Mouse (Mus musculus): ENCODE results near the gene Fn3krp. TPM values are rescaled to one million over a fixed set of nuclear protein-coding genes. Genes with fewer than 3 reads are reported as not detected.

Gene Fn3krp
- total RNA-seq, 2 experiments from 2014 or later: 52.9 to 55.4 TPM

DNA sequence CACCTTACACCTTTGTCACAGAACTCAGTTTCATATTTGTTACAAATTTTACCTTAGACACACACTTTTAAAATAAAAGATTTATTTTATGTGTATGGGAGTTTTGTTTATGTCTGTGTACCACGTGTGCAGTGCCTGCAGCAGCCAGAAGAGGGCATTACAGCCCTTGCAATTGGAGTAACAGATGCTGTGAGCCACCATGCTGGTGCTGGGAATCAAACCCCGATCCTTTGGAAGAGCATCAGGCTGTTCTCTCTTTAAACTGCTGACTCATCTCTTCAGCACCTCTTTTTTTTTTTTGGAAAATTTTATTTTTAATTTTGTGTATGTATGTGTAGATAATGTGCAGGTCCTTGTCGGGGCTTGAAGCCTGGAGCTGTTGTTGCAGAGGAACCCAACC lies 36.7 kb downstream of the Fn3krp start:
- Histone ChIP-seq H3K4me3 (no peak overlapping the region), H3K27ac (peak overlapping the region; percentile 39; the same call in 1 of the 2 replicates)
- no peak for DNase-seq (ENCODE audit: low spot score in 2 of 2)
- peak; percentile 53 for TF ChIP-seq CTCF (conservative IDR thresholded peaks at IDR 0.05)

GRCm38 (mm10) chr11:121467408-121467807 lies 46.2 kb downstream of the Fn3krp start:
- TF ChIP-seq CTCF (conservative IDR thresholded peaks at IDR 0.05): no peak
- H3K27ac ChIP-seq: no peak overlapping the region
- no peak overlapping the region for H3K4me3 ChIP-seq
- no peak for DNase-seq (ENCODE audit: low spot score in 2 of 2)

DNA sequence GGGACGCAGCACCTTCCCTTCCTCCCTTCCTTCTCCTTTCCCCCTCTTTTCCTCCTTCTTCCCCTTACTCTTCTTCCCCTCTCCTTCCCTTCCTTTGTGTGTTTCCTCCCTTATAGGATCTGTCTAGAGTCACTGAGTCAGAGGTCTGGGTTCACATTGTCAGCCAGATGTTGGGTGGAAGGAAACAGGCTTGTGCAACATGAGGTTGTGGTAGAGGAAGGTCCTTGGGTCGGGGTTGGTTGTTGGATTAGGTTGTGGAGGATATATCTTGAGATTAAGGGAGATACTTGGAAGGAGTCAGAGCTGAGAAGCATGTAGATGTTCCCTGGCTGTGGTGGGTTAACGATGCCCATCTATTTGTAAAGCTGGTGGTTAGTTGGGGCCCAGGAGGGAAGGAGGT lies 53.6 kb downstream of the Fn3krp start:
- H3K4me3 ChIP-seq: no peak overlapping the region
- DNase-seq (ENCODE audit: low spot score in 2 of 2): no peak
- no peak for TF ChIP-seq CTCF (conservative IDR thresholded peaks at IDR 0.05)
- H3K27ac ChIP-seq: no peak overlapping the region

DNA sequence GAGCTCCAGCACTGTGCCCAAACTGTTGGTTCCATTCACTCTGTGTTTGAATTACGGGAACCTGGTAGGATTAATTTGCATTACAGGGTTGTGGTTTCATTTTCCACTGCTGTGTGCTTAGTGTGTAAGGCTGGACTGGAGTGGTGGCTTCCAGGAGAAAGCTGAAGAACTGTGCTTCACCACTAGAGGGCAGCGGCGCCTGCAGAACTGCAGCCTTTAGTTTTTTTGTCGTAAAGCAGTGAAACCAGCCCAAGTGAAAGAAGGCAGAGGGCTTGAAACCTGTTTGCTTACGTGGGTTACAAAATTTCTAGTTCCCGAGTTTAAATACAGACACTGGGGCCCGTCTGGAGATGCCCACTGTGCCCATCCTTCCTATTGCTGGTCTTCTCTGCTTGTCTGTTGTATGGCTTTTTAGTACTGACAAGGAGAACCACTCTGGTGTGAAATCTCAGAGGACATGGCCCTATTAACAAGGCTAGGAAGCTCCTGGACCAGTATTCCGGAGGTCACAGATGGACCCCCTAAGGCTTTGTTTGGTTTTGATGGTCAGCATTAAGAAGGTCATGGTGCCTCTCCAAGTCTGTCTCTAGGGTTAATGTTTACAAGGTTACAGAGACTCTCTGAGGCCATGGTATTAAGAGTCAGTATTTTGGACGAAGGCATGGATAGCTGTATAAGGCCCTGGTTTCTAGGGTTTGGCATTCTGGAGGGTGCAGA lies 54.7 kb downstream of the Fn3krp start:
- Histone ChIP-seq H3K27ac (no peak overlapping the region), H3K4me3 (no peak overlapping the region)
- peak; percentile 54 to 74 for DNase-seq (ENCODE audit: low spot score in 2 of 2)
- peak; percentile 98 for TF ChIP-seq CTCF (conservative IDR thresholded peaks at IDR 0.05)

DNA sequence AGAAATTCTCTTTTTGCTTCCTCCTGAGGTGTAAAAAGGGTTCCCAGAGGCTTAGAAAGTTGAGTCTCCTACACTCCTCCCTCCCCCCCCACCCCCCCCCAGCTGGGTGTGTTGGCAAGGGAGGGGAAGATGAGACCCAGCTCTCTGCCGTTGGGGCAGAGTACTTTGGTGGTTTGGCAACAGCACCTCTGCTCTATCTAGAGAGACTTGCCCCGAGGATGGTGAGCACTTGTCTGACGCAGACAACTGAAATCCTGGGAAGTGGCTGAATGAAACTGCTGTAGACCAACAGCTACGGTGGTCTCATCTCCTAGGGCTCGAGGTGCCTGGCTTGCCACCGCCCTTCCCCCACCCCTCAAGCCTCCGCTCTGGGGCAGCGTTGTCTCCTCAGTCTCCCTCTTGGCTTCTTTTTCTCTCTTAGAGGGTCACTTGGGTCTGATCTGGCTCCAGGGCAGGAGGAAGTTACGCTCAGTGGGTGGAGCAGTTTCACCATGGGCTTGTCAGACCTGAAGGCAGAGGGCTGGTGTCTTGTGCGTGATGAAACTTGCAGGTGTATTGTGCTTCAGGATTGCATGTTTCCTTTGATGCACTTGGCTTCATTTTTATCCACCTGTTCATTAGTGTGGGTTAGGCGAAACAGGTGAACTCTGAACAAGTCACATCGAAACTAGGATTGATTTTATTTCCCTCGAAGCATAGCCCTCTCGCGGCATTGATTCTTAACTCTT lies 58.4 kb downstream of the Fn3krp start:
- DNase-seq (ENCODE audit: low spot score in 2 of 2): no peak
- Histone ChIP-seq H3K4me3 (no peak overlapping the region), H3K27ac (no peak overlapping the region)
- no peak for TF ChIP-seq CTCF (conservative IDR thresholded peaks at IDR 0.05)

Small RNA genes within 50 kb of the gene (microRNA-seq; reads per million reads assigned to microRNA genes)
- gene Mir7236: 0 to 0.55 reads per million in 2 experiments

Other genes starting within 250 kb of the Fn3krp start
- gene Hexdc, start 217.0 kb upstream of the Fn3krp start, total RNA-seq (2021): 10 to 100 TPM; 19.3 to 26.3 TPM
- 1 to 10 TPM; 6.7 to 7.7 TPM for gene Ogfod3, start 216.7 kb upstream of the Fn3krp start, total RNA-seq (2021)
- gene Cybc1, start 192.1 kb upstream of the Fn3krp start, total RNA-seq (2021): 10 to 100 TPM; 20.5 to 21.4 TPM
- gene Narf, start 184.1 kb upstream of the Fn3krp start, total RNA-seq (2021): 10 to 100 TPM; 42.4 to 48.1 TPM
- 10 to 100 TPM; 69.1 to 76.5 TPM for gene Foxk2, start 161.4 kb upstream of the Fn3krp start, total RNA-seq (2021)
- gene Wdr45b, start 67.0 kb upstream of the Fn3krp start, total RNA-seq (2021): 10 to 100 TPM; 71.0 to 71.5 TPM
- 10 to 100 TPM; 64.8 to 69.4 TPM for gene Rab40b, start 33.1 kb upstream of the Fn3krp start, total RNA-seq (2021)
- gene Fn3k, start 13.5 kb downstream of the Fn3krp start, total RNA-seq (2021): 10 to 100 TPM; 40.7 to 43.5 TPM
- 10 to 100 TPM; 39.5 to 40.3 TPM for gene Tbcd, start 30.5 kb downstream of the Fn3krp start, total RNA-seq (2021)
- gene Zfp750, start 97.9 kb downstream of the Fn3krp start, total RNA-seq (2021): under 1 TPM; 0.20 to 0.25 TPM

Data from layer of hippocampus, adult 2 months (tissue).